Mouse (Mus musculus) hindbrain, embryonic 11.5 days (tissue): Measurements from ENCODE around the gene Gpr75. TPM values are rescaled to one million over a fixed set of nuclear protein-coding genes. Genes with fewer than 3 reads are reported as not detected.

Experiments used
- ATAC-seq: fragments of 200-750 bp; cut with Nextera tagmentation; 2 replicates; pipeline ENCODE4 v1.8.0; 2017; ENCODE audit warnings: mild to moderate bottlenecking, moderate TSS enrichment, moderate library complexity; ENCODE audit not compliant: low FRiP score
- DNase-seq: peaks from one replicate; pipeline ENCODE4 v3.0.0-alpha.2; 2015; ENCODE audit warnings: low spot score
- H3K27ac ChIP-seq: fragments of 300-500 bp; sonication (generic); 2 replicates; pipeline ENCODE4 v1.5.1; 2014; ENCODE audit warnings: mild to moderate bottlenecking, low read depth, low read length
- H3K27me3 ChIP-seq: fragments of 300-500 bp; sonication (generic); 2 replicates; pipeline ENCODE4 v1.6.1; 2014; ENCODE audit warnings: mild to moderate bottlenecking, low read length, moderate library complexity, mixed read lengths; ENCODE audit not compliant: control insufficient read depth, insufficient read depth
- H3K36me3 ChIP-seq: fragments of 300-500 bp; sonication (generic); 2 replicates; pipeline ENCODE4 v1.6.1; 2014; ENCODE audit warnings: mild to moderate bottlenecking, low read length, moderate library complexity, mixed read lengths; ENCODE audit not compliant: control insufficient read depth, insufficient read depth
- H3K4me1 ChIP-seq: fragments of 300-500 bp; sonication (generic); replicated peaks from 2 replicates; pipeline ENCODE4 v1.6.1; 2014; ENCODE audit warnings: low read length, mixed read lengths; ENCODE audit not compliant: control insufficient read depth, insufficient read depth
- H3K4me2 ChIP-seq: fragments of 300-500 bp; sonication (generic); replicated peaks from 2 replicates; pipeline ENCODE4 v1.6.1; 2014; ENCODE audit warnings: mild to moderate bottlenecking, low read depth, low read length
- H3K4me3 ChIP-seq: fragments of 300-500 bp; sonication (generic); 2 replicates; pipeline ENCODE4 v1.5.1; 2014; ENCODE audit warnings: low read depth, low read length
- H3K9ac ChIP-seq: fragments of 300-500 bp; sonication (generic); 2 replicates; pipeline ENCODE4 v1.6.1; 2014; ENCODE audit warnings: low read depth, low read length
- H3K9me3 ChIP-seq: fragments of 300-500 bp; sonication (generic); 2 replicates; pipeline ENCODE4 v1.6.1; 2016; ENCODE audit warnings: low read length; ENCODE audit not compliant: control insufficient read depth
- WGBS: fragments of 180-500 bp; shearing (Covaris S2); extraction: QIAGEN DNeasy Blood & Tissue Kit; methylation state at CpG from one replicate; pipeline ENCODE4 v1.1.7; 2014; 5-methylcytosine and 5-hydroxymethylcytosine counted together
- polyA plus RNA-seq: library from polyadenylated mRNA; unstranded; fragments of >200 nt; fragmentation: Nextera tagmentation; extraction: Ambion mirVana; gene quantifications from 2 replicates; pipeline ENCODE4 v1.2.1, GENCODE M21; 2014

Gpr75 gene
- polyA plus RNA-seq, 1 experiment from 2014 or later = 1.7 TPM

GRCm38 (mm10) chr11:30923283-30923682 lies 38.1 kb downstream of the Gpr75 start:
- no peak overlapping the region for H3K9ac ChIP-seq
- H3K27ac ChIP-seq = no peak overlapping the region
- H3K36me3 ChIP-seq = no peaks in the 10 kb centered on the region
- H3K4me3 ChIP-seq = no peak overlapping the region
- no peak for DNase-seq
- H3K9me3 ChIP-seq = no peaks in the 10 kb centered on the region
- H3K4me1 ChIP-seq = no peaks in the 10 kb centered on the region
- H3K4me2 ChIP-seq = no peak overlapping the region
- WGBS = 94% methylated on average over 3 of the region's 3 CpGs
- H3K27me3 ChIP-seq = no peaks in the 10 kb centered on the region
- ATAC-seq = no peak

- no peaks in the 10 kb centered on the region for H3K9me3 ChIP-seq
- no peaks in the 10 kb centered on the region for H3K27me3 ChIP-seq
- ATAC-seq (no peak), DNase-seq (no peak)
- no peak overlapping the region for H3K4me3 ChIP-seq
- no peak overlapping the region for H3K9ac ChIP-seq
- H3K4me2 ChIP-seq = no peak overlapping the region
- no peaks in the 10 kb centered on the region for H3K4me1 ChIP-seq
- H3K27ac ChIP-seq = no peak overlapping the region
- H3K36me3 ChIP-seq = no peaks in the 10 kb centered on the region
These were observed 42.9 kb downstream of the Gpr75 start for GRCm38 (mm10) chr11:30928079-30928478.

GRCm38 (mm10) chr11:30928498-30928897 lies 43.3 kb downstream of the Gpr75 start:
- no peaks in the 10 kb centered on the region for H3K9me3 ChIP-seq
- H3K36me3 ChIP-seq = no peaks in the 10 kb centered on the region
- no peak overlapping the region for H3K4me2 ChIP-seq
- ATAC-seq (no peak), DNase-seq (no peak)
- no peak overlapping the region for H3K27ac ChIP-seq
- H3K4me3 ChIP-seq = no peak overlapping the region
- H3K27me3 ChIP-seq = no peaks in the 10 kb centered on the region
- H3K9ac ChIP-seq = no peak overlapping the region
- 100% methylated on average over 1 of the region's 1 CpGs for WGBS
- H3K4me1 ChIP-seq = no peaks in the 10 kb centered on the region

Other genes with a start within 250 kb of the Gpr75 start
- 12.4 and 14.6 TPM in 2 replicates for gene Acyp2, start 235.8 kb upstream of the Gpr75 start, polyA plus RNA-seq
- gene Psme4, start 113.6 kb upstream of the Gpr75 start, polyA plus RNA-seq = 36.8 and 48.5 TPM in 2 replicates
- gene Asb3, start 58 bp downstream of the Gpr75 start, polyA plus RNA-seq = 29.5 and 33.7 TPM in 2 replicates
- 9.1 and 13.2 TPM in 2 replicates for gene Erlec1, start 69.0 kb downstream of the Gpr75 start, polyA plus RNA-seq
- 16.7 and 18.8 TPM in 2 replicates for gene Chac2, start 101.0 kb downstream of the Gpr75 start, polyA plus RNA-seq